Mouse (Mus musculus): ENCODE data around the gene Slc25a33. TPM values are rescaled to one million over a fixed set of nuclear protein-coding genes. Genes with fewer than 3 reads are reported as not detected.
A peak's percentile ranks its signal among the peaks of the same experiment; 100 is the strongest.

Slc25a33 gene
- total and polyA plus RNA-seq, 3 experiments, result 20.3 to 26.0 (median 22.3) TPM

- Histone ChIP-seq H3K79me2 (replicated peaks; ENCODE audit: control insufficient read depth, insufficient read depth, low read length) (no peaks in the 10 kb centered on the region), H3K4me3 (no peak overlapping the region)
- peak; percentile 60 to 77 for DNase-seq
Observed at GRCm38 (mm10) chr4:149701426-149702209, 72.5 kb downstream of the Slc25a33 start.

GRCm38 (mm10) chr4:149699953-149700352, 74.1 kb downstream of the Slc25a33 start:
- peak in 1 of 2 experiments; percentile 38 for DNase-seq
- no peak overlapping the region for H3K4me3 ChIP-seq
- TF ChIP-seq POLR2A (IDR thresholded peaks at IDR 0.05; ENCODE audit: insufficient read depth, low read depth, low read length), result no peak
- TF ChIP-seq CTCF (IDR thresholded peaks at IDR 0.05), result no peak
- no peak for TF ChIP-seq EP300 (IDR thresholded peaks at IDR 0.05; ENCODE audit: insufficient read depth, low read depth, low read length)
- no peak overlapping the region for H3K27ac ChIP-seq
- H3K27me3 ChIP-seq (ENCODE audit: control insufficient read depth, insufficient read depth, low read length), result no peaks in the 10 kb centered on the region
- H3K79me2 ChIP-seq (replicated peaks; ENCODE audit: control insufficient read depth, insufficient read depth, low read length), result no peaks in the 10 kb centered on the region
- intact Hi-C loops (cut with DNase I), result no loop called here
- peaks cover 8% of the 10 kb centered on the region for H3K4me1 ChIP-seq (ENCODE audit: control insufficient read depth, insufficient read depth, low read length)
- no peaks in the 10 kb centered on the region for H3K36me3 ChIP-seq (ENCODE audit: control insufficient read depth, insufficient read depth, low read length)
- 55% methylated on average over 4 of the region's 4 CpGs for WGBS
- no peak overlapping the region for H3K9ac ChIP-seq (ENCODE audit: low read depth, low read length)

More at GRCm38 (mm10) chr4:149701426-149702209, 72.5 kb downstream of the Slc25a33 start:
- peaks cover 8% of the 10 kb centered on the region for H3K4me1 ChIP-seq (ENCODE audit: control insufficient read depth, insufficient read depth, low read length)
- intact Hi-C loops (cut with DNase I), result no loop called here
- no peak overlapping the region for H3K9ac ChIP-seq (ENCODE audit: low read depth, low read length)
- H3K27me3 ChIP-seq (ENCODE audit: control insufficient read depth, insufficient read depth, low read length), result no peaks in the 10 kb centered on the region
- H3K36me3 ChIP-seq (ENCODE audit: control insufficient read depth, insufficient read depth, low read length), result no peaks in the 10 kb centered on the region
- 73% methylated on average over 18 of the region's 18 CpGs for WGBS
- peak overlapping the region; percentile 36; the same call in 1 of the 2 replicates for H3K27ac ChIP-seq
- 0 out of 2 replicates have a peak, but pooled peaks have one; percentile 57 for TF ChIP-seq POLR2A (IDR thresholded peaks at IDR 0.05; ENCODE audit: insufficient read depth, low read depth, low read length)
- no peak for TF ChIP-seq EP300 (IDR thresholded peaks at IDR 0.05; ENCODE audit: insufficient read depth, low read depth, low read length)

GRCm38 (mm10) chr4:149698197-149698821, 75.8 kb downstream of the Slc25a33 start:
- Histone ChIP-seq H3K27me3 (ENCODE audit: control insufficient read depth, insufficient read depth, low read length) (no peaks in the 10 kb centered on the region), H3K4me1 (ENCODE audit: control insufficient read depth, insufficient read depth, low read length) (peaks cover 8% of the 10 kb centered on the region), H3K27ac (peak overlapping the region; percentile 67), H3K9ac (ENCODE audit: low read depth, low read length) (peak overlapping the region; percentile 80), H3K79me2 (replicated peaks; ENCODE audit: control insufficient read depth, insufficient read depth, low read length) (no peaks in the 10 kb centered on the region), H3K4me3 (peak overlapping the region; percentile 57), H3K36me3 (ENCODE audit: control insufficient read depth, insufficient read depth, low read length) (no peaks in the 10 kb centered on the region)
- WGBS, result 3% methylated on average over 35 of the region's 35 CpGs
- TF ChIP-seq POLR2A (IDR thresholded peaks at IDR 0.05; ENCODE audit: insufficient read depth, low read depth, low read length) (peak; percentile 70), CTCF (IDR thresholded peaks at IDR 0.05) (peak; percentile 80), EP300 (IDR thresholded peaks at IDR 0.05; ENCODE audit: insufficient read depth, low read depth, low read length) (no peak)
- peak; percentile 77 to 85 for DNase-seq
- intact Hi-C loops (cut with DNase I), result loop anchor here (1.0 kb wide), 1 partner anchor 12 kb away; no protein-coding TSS in a partner anchor

GRCm38 (mm10) chr4:149697506-149698196, 76.4 kb downstream of the Slc25a33 start:
- peak overlapping the region; percentile 67 for H3K27ac ChIP-seq
- H3K36me3 ChIP-seq (ENCODE audit: control insufficient read depth, insufficient read depth, low read length), result no peaks in the 10 kb centered on the region
- H3K27me3 ChIP-seq (ENCODE audit: control insufficient read depth, insufficient read depth, low read length), result no peaks in the 10 kb centered on the region
- H3K9ac ChIP-seq (ENCODE audit: low read depth, low read length), result peak overlapping the region; percentile 80
- no peak for DNase-seq
- TF ChIP-seq POLR2A (IDR thresholded peaks at IDR 0.05; ENCODE audit: insufficient read depth, low read depth, low read length), result no peak
- TF ChIP-seq CTCF (IDR thresholded peaks at IDR 0.05), result no peak
- TF ChIP-seq EP300 (IDR thresholded peaks at IDR 0.05; ENCODE audit: insufficient read depth, low read depth, low read length), result no peak
- H3K4me1 ChIP-seq (ENCODE audit: control insufficient read depth, insufficient read depth, low read length), result peaks cover 5% of the 10 kb centered on the region
- H3K79me2 ChIP-seq (replicated peaks; ENCODE audit: control insufficient read depth, insufficient read depth, low read length), result no peaks in the 10 kb centered on the region
- peak overlapping the region; percentile 57 for H3K4me3 ChIP-seq
- 25% methylated on average over 15 of the region's 15 CpGs for WGBS
- intact Hi-C loops (cut with DNase I), result loop anchor here (1.0 kb wide), 1 partner anchor 13 kb away; no protein-coding TSS in a partner anchor

- Histone ChIP-seq H3K79me2 (replicated peaks; ENCODE audit: control insufficient read depth, insufficient read depth, low read length) (no peaks in the 10 kb centered on the region), H3K27ac (no peak overlapping the region), H3K27me3 (ENCODE audit: control insufficient read depth, insufficient read depth, low read length) (no peaks in the 10 kb centered on the region), H3K4me3 (no peak overlapping the region), H3K4me1 (ENCODE audit: control insufficient read depth, insufficient read depth, low read length) (peaks cover 2% of the 10 kb centered on the region), H3K9ac (ENCODE audit: low read depth, low read length) (no peak overlapping the region), H3K36me3 (ENCODE audit: control insufficient read depth, insufficient read depth, low read length) (no peaks in the 10 kb centered on the region)
- 27% methylated on average over 16 of the region's 16 CpGs for WGBS
- peak; percentile 39 to 42 for DNase-seq
- intact Hi-C loops (cut with DNase I), result no loop called here
- no peak for TF ChIP-seq EP300 (IDR thresholded peaks at IDR 0.05; ENCODE audit: insufficient read depth, low read depth, low read length)
- peak; percentile 26; the same call in 1 of the 2 replicates for TF ChIP-seq CTCF (IDR thresholded peaks at IDR 0.05)
Observed at GRCm38 (mm10) chr4:149696189-149696971, 77.7 kb downstream of the Slc25a33 start.

Small RNAs within 50 kb of the gene (microRNA-seq; reads per million reads assigned to microRNA genes)
- gene Gm47301, result 0 reads per million in 2 experiments

Other genes with a start within 250 kb of the Slc25a33 start
- gene Clstn1, start 187.8 kb downstream of the Slc25a33 start, total RNA-seq (2021), result 10 to 100 TPM; 86.7 to 88.3 TPM
- gene Clstn1, start 187.8 kb downstream of the Slc25a33 start, polyA plus RNA-seq (2012; rRNA removed), result 25.6 and 26.3 TPM in 2 replicates
- gene Pik3cd, start 71.7 kb downstream of the Slc25a33 start, total RNA-seq (2021), result 1 to 10 TPM; 3.4 to 4.2 TPM
- gene Pik3cd, start 71.7 kb downstream of the Slc25a33 start, polyA plus RNA-seq (2012; rRNA removed), result 3.6 and 4.7 TPM in 2 replicates
- gene Tmem201, start 36.2 kb downstream of the Slc25a33 start, total RNA-seq (2021), result 10 to 100 TPM; 85.9 to 93.3 TPM
- 106 and 107 TPM in 2 replicates for gene Tmem201, start 36.2 kb downstream of the Slc25a33 start, polyA plus RNA-seq (2012; rRNA removed)
- 10 to 100 TPM; 28.3 to 35.3 TPM for gene Spsb1, start 180.8 kb upstream of the Slc25a33 start, total RNA-seq (2021)
- 32.2 and 38.7 TPM in 2 replicates for gene Spsb1, start 180.8 kb upstream of the Slc25a33 start, polyA plus RNA-seq (2012; rRNA removed)
- gene H6pd, start 234.7 kb upstream of the Slc25a33 start, total RNA-seq (2021), result 10 to 100 TPM; 39.0 to 44.2 TPM
- gene H6pd, start 234.7 kb upstream of the Slc25a33 start, polyA plus RNA-seq (2012; rRNA removed), result 27.4 and 29.5 TPM in 2 replicates